Comparison of ENCODE assay signal across 9 mouse cellular contexts in genomic region chr2:114057303-114057853, GRCm38 (mm10). TPM values are rescaled to one million over a fixed set of nuclear protein-coding genes. Genes with fewer than 3 reads are reported as not detected.
DNase-seq lines count a peak whose midpoint lies in the region; ATAC-seq and TF ChIP-seq lines count a peak whose summit lies in the region.
"Had no signal": no experiment of that assay in that cellular context is flagged by ENCODE, and none has a peak within 500 bp of the region (broad histone marks: within the 10 kb centered on the region; RNA-seq: fewer than 3 reads in every experiment).

No protein-coding gene starts in this region.

- H3K9ac ChIP-seq in forebrain, embryonic 12.5 days = no peak overlapping the region
- no peak overlapping the region for H3K9ac ChIP-seq in midbrain, embryonic 12.5 days (replicated peaks)
- no peak overlapping the region for H3K9ac ChIP-seq in intestine, embryonic 16.5 days (ENCODE audit: low read depth, low read length)
- H3K9ac ChIP-seq: liver, embryonic 14.5 days had no signal

- TF ChIP-seq CTCF in C2C12 (IDR thresholded peaks at IDR 0.05; ENCODE audit: control insufficient read depth, insufficient read depth, insufficient read length) = no peak

- intact Hi-C loops in heart, postnatal 14 days (cut with DNase I) = loop anchor here (5.0 kb wide), 1 partner anchor 75 kb away; no protein-coding TSS in a partner anchor

- H3K36me3 ChIP-seq in C2C12 (ENCODE audit: control insufficient read depth, insufficient read depth) = no peaks in the 10 kb centered on the region
- no peaks in the 10 kb centered on the region for H3K36me3 ChIP-seq in forebrain, embryonic 12.5 days (replicated peaks)
- no peaks in the 10 kb centered on the region for H3K36me3 ChIP-seq in midbrain, embryonic 12.5 days
- H3K36me3 ChIP-seq in intestine, embryonic 16.5 days (ENCODE audit: control insufficient read depth, insufficient read depth, low read length) = no peaks in the 10 kb centered on the region

- H3ac ChIP-seq in C2C12 (ENCODE audit: control insufficient read depth, insufficient read length, low read depth) = no peak overlapping the region

- no peaks in the 10 kb centered on the region for H3K9me3 ChIP-seq in forebrain, embryonic 12.5 days
- H3K9me3 ChIP-seq in midbrain, embryonic 12.5 days = no peaks in the 10 kb centered on the region
- no peaks in the 10 kb centered on the region for H3K9me3 ChIP-seq in intestine, embryonic 16.5 days (ENCODE audit: control insufficient read depth, low read length)

- H3K4me3 ChIP-seq in C2C12 (ENCODE audit: insufficient read depth, poor library complexity, severe bottlenecking) = no peak overlapping the region
- H3K4me3 ChIP-seq in forebrain, embryonic 12.5 days (replicated peaks) = no peak overlapping the region
- no peak overlapping the region for H3K4me3 ChIP-seq in midbrain, embryonic 12.5 days
- H3K4me3 ChIP-seq in intestine, embryonic 16.5 days (ENCODE audit: low read length) = no peak overlapping the region

- no peaks in the 10 kb centered on the region for H3K27me3 ChIP-seq in C2C12 (ENCODE audit: control insufficient read depth, insufficient read depth, insufficient read length)
- H3K27me3 ChIP-seq in forebrain, embryonic 12.5 days = no peaks in the 10 kb centered on the region
- no peaks in the 10 kb centered on the region for H3K27me3 ChIP-seq in midbrain, embryonic 12.5 days
- no peaks in the 10 kb centered on the region for H3K27me3 ChIP-seq in intestine, embryonic 16.5 days (replicated peaks; ENCODE audit: control insufficient read depth, insufficient read depth, low read length)

- no peak overlapping the region; the same call in 1 of the 2 replicates for H3K4me2 ChIP-seq in forebrain, embryonic 12.5 days
- no peak overlapping the region for H3K4me2 ChIP-seq in midbrain, embryonic 12.5 days (replicated peaks)
- no peak overlapping the region for H3K4me2 ChIP-seq in intestine, embryonic 16.5 days (ENCODE audit: low read depth, low read length)

- H3K4me1 ChIP-seq in forebrain, embryonic 12.5 days = peaks cover 10% of the 10 kb centered on the region; the same call in 1 of the 2 replicates
- H3K4me1 ChIP-seq in midbrain, embryonic 12.5 days = peaks cover 8% of the 10 kb centered on the region; the same call in 1 of the 2 replicates
- no peaks in the 10 kb centered on the region for H3K4me1 ChIP-seq in intestine, embryonic 16.5 days (ENCODE audit: control insufficient read depth, insufficient read depth, low read length)

- peak; percentile 23 for DNase-seq in R1 (ENCODE audit: low read depth, low spot score)
- peak; percentile 78 to 91 for DNase-seq in heart, postnatal 14 days
- no peak for DNase-seq in spleen, postnatal 36 days (ENCODE audit: low spot score in 2 of 2)
- DNase-seq in layer of hippocampus, adult 9-10 months (ENCODE audit: low spot score) = no peak

- no peaks in the 10 kb centered on the region for H3K79me2 ChIP-seq in C2C12 (ENCODE audit: control insufficient read depth, insufficient read depth)

- no peak overlapping the region for H3K27ac ChIP-seq in forebrain, embryonic 12.5 days
- peak overlapping the region; percentile 32; the same call in 1 of the 2 replicates for H3K27ac ChIP-seq in midbrain, embryonic 12.5 days (replicated peaks)
- no peak overlapping the region for H3K27ac ChIP-seq in intestine, embryonic 16.5 days (ENCODE audit: low read length)
- H3K27ac ChIP-seq: liver, embryonic 14.5 days had no signal

- no peaks in the 10 kb centered on the region for H3K79me3 ChIP-seq in C2C12 (ENCODE audit: low read depth)

- WGBS in forebrain, embryonic 12.5 days = 32% methylated on average over 10 of the region's 10 CpGs
- WGBS in midbrain, embryonic 12.5 days = 13% methylated on average over 10 of the region's 10 CpGs
- 15% methylated on average over 10 of the region's 10 CpGs for WGBS in intestine, embryonic 16.5 days

- ATAC-seq in forebrain, embryonic 12.5 days (ENCODE audit: low FRiP score) = peak; percentile 65; the same call in 1 of the 2 replicates
- peak; percentile 78 for ATAC-seq in midbrain, embryonic 12.5 days (ENCODE audit: low FRiP score, low read depth)
- no peak for ATAC-seq in intestine, embryonic 16.5 days

TF ChIP-seq in C2C12, 6 proteins besides CTCF, POLR2A, EP300 and RAD21:
- no peak for TF ChIP-seq FOSL1 (IDR thresholded peaks at IDR 0.05; ENCODE audit: insufficient read depth, low read length, poor library complexity, severe bottlenecking)
- TF ChIP-seq MYOD1 (IDR thresholded peaks at IDR 0.05; ENCODE audit: control insufficient read depth, insufficient read length, low read depth) = peak; percentile 32

RNA-seq across cellular contexts. Expression of gene Actc1, which starts 4.0 kb away (rescaled TPM):
- 8.0 TPM for polyA plus RNA-seq in C2C12 (2012; fragmentation: generic; extraction: Trizol)
- 2.7 and 6.4 TPM in 2 replicates for polyA plus RNA-seq in forebrain, embryonic 12.5 days (2016; fragmentation: Nextera tagmentation; extraction: Ambion mirVana)
- total RNA-seq in heart, postnatal 14 days (2021) = over 10,000 TPM; 15,903 to 17,925 TPM
- polyA plus RNA-seq in midbrain, embryonic 12.5 days (2016; fragmentation: Nextera tagmentation; extraction: Ambion mirVana) = 4.3 and 4.6 TPM in 2 replicates
- 38.2 and 41.1 TPM in 2 replicates for polyA plus RNA-seq in intestine, embryonic 16.5 days (2015; fragmentation: Nextera tagmentation; extraction: Ambion mirVana)

RNA-seq across cellular contexts. Expression of gene Gjd2, which starts 44.0 kb away (rescaled TPM):
- not detected for polyA plus RNA-seq in C2C12 (2012; fragmentation: generic; extraction: Trizol)
- polyA plus RNA-seq in forebrain, embryonic 12.5 days (2016; fragmentation: Nextera tagmentation; extraction: Ambion mirVana) = 2.2 and 2.6 TPM in 2 replicates
- not detected for total RNA-seq in heart, postnatal 14 days (2021)
- polyA plus RNA-seq in midbrain, embryonic 12.5 days (2016; fragmentation: Nextera tagmentation; extraction: Ambion mirVana) = 2.2 and 2.3 TPM in 2 replicates
- 0.45 and 0.59 TPM in 2 replicates for polyA plus RNA-seq in intestine, embryonic 16.5 days (2015; fragmentation: Nextera tagmentation; extraction: Ambion mirVana)
- polyA plus RNA-seq: liver, embryonic 14.5 days had no signal

Comparison
In these comparisons a context has a peak if more than half of its experiments do, and no peak if none do; other contexts are left out.
1. DNase-seq: peak in R1 (single experiment) and heart, postnatal 14 days (2 of 2); none in spleen, postnatal 36 days (0 of 2) and layer of hippocampus, adult 9-10 months (single experiment).